Mouse (Mus musculus) right cerebral cortex, postnatal 36 days (tissue): Measurements from ENCODE around the gene Card6.
A peak's percentile ranks its signal among the peaks of the same experiment; 100 is the strongest.

Experiments used
- DNase-seq, 2 experiments: peaks; one replicate each; pipeline ENCODE4 v3.0.0; 2022; ENCODE audit warnings: low spot score in 2 of 2, mixed read lengths in 1 of 2

Gene Card6

GRCm38 (mm10) chr15:5129111-5129805 is 20.9 kb upstream of the Card6 start:
- no peak for DNase-seq

- no peak for DNase-seq
These were observed 20.0 kb upstream of the Card6 start for GRCm38 (mm10) chr15:5128176-5128940.

GRCm38 (mm10) chr15:5127487-5127886 is 19.1 kb upstream of the Card6 start:
- no peak for DNase-seq

GRCm38 (mm10) chr15:5126456-5126855 is 18.1 kb upstream of the Card6 start:
- no peak for DNase-seq

GRCm38 (mm10) chr15:5121535-5122313 is 13.4 kb upstream of the Card6 start:
- DNase-seq: no peak

- no peak for DNase-seq
These were observed 11.4 kb upstream of the Card6 start for GRCm38 (mm10) chr15:5119707-5120106.

GRCm38 (mm10) chr15:5119192-5119591 is 10.9 kb upstream of the Card6 start:
- DNase-seq: no peak

GRCm38 (mm10) chr15:5118626-5119025 is 10.3 kb upstream of the Card6 start:
- no peak for DNase-seq

GRCm38 (mm10) chr15:5117031-5117601 is 8.8 kb upstream of the Card6 start:
- DNase-seq: no peak

- peak; percentile 98 to 99 for DNase-seq
These were observed 8.1 kb upstream of the Card6 start, which contains the start of gene Rpl37 for GRCm38 (mm10) chr15:5116270-5117030. TSS of gene Rpl37 (plus strand) at chr15:5116645.

- no peak for DNase-seq
These were observed 6.8 kb upstream of the Card6 start for GRCm38 (mm10) chr15:5115173-5115572.

- DNase-seq: no peak
These were observed 4.3 kb upstream of the Card6 start for GRCm38 (mm10) chr15:5112651-5113050.

GRCm38 (mm10) chr15:5108655-5109040 is 309 bp upstream of the Card6 start:
- DNase-seq: no peak

GRCm38 (mm10) chr15:5106293-5106692 is 2.0 kb downstream of the Card6 start:
- no peak for DNase-seq

GRCm38 (mm10) chr15:5105891-5106290 is 2.4 kb downstream of the Card6 start:
- no peak for DNase-seq

GRCm38 (mm10) chr15:5102312-5102711 is 6.0 kb downstream of the Card6 start:
- DNase-seq: no peak

- DNase-seq: no peak
These were observed 11.0 kb downstream of the Card6 start for GRCm38 (mm10) chr15:5097376-5097775.

- no peak for DNase-seq
These were observed 12.6 kb downstream of the Card6 start for GRCm38 (mm10) chr15:5095534-5096301.

- no peak for DNase-seq
These were observed 18.2 kb downstream of the Card6 start for GRCm38 (mm10) chr15:5090131-5090530.

GRCm38 (mm10) chr15:5088850-5089608 is 19.3 kb downstream of the Card6 start:
- DNase-seq: no peak
